Mouse (Mus musculus): ENCODE data around the gene Bbs9.

DNA sequence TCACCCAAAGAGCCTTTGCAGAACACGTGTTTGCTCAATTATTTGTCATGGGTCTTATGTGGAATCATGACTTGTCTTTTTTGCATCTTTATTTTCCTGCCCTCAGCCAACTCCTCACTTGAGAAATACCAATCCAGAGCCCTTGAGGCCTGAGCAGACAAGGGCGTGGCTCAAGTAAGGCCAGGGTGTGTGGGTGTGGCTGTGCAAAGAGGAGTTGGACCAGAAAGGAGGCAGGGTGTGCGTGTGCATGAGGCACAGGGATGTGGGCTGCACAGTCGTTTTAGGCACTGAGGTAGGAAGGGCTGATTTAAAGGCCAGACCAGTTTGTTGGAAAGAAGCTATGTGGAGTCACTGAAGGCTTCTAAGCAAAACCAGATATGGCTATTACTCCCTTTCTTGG, 373.7 kb downstream of the Bbs9 start:
- TF ChIP-seq CTCF (IDR thresholded peaks at IDR 0.05; ENCODE audit: control insufficient read depth, insufficient read depth, low read length), result no peak
- TF ChIP-seq POLR2A (IDR thresholded peaks at IDR 0.05; ENCODE audit: borderline replicate concordance, control insufficient read depth, low read depth, low read length), result no peak
